Mouse (Mus musculus) heart, embryonic 12.5 days (tissue): ENCODE results near the gene Gm17606. TPM values are rescaled to one million over a fixed set of nuclear protein-coding genes. Genes with fewer than 3 reads are reported as not detected.

Experiments used
- ATAC-seq: fragments of 200-750 bp; cut with Nextera tagmentation; 2 replicates; pipeline ENCODE4 v1.8.0; 2017; ENCODE audit warnings: moderate TSS enrichment, moderate library complexity; ENCODE audit not compliant: insufficient number of reproducible peaks, low FRiP score
- H3K27ac ChIP-seq: fragments of 300-500 bp; sonication (generic); 2 replicates; pipeline ENCODE4 v1.5.1; 2016; ENCODE audit warnings: mild to moderate bottlenecking, moderate library complexity; ENCODE audit not compliant: poor library complexity, severe bottlenecking
- H3K27me3 ChIP-seq: fragments of 300-500 bp; sonication (generic); replicated peaks from 2 replicates; pipeline ENCODE4 v1.6.1; 2016; ENCODE audit warnings: mild to moderate bottlenecking, moderate library complexity
- H3K36me3 ChIP-seq: fragments of 300-500 bp; sonication (generic); 2 replicates; pipeline ENCODE4 v1.6.1; 2016; ENCODE audit warnings: mild to moderate bottlenecking, moderate library complexity
- H3K4me1 ChIP-seq: fragments of 300-500 bp; sonication (generic); replicated peaks from 2 replicates; pipeline ENCODE4 v1.6.1; 2016; ENCODE audit warnings: mild to moderate bottlenecking
- H3K4me2 ChIP-seq: fragments of 300-500 bp; sonication (generic); 2 replicates; pipeline ENCODE4 v1.6.1; 2016; ENCODE audit warnings: mild to moderate bottlenecking, moderate library complexity
- H3K4me3 ChIP-seq: fragments of 300-500 bp; sonication (generic); 2 replicates; pipeline ENCODE4 v1.5.1; 2016; ENCODE audit warnings: mild to moderate bottlenecking
- H3K9ac ChIP-seq: fragments of 300-500 bp; sonication (generic); 2 replicates; pipeline ENCODE4 v1.6.1; 2016; ENCODE audit warnings: mild to moderate bottlenecking, moderate library complexity
- H3K9me3 ChIP-seq: fragments of 300-500 bp; sonication (generic); replicated peaks from 2 replicates; pipeline ENCODE4 v1.6.1; 2016; ENCODE audit warnings: mild to moderate bottlenecking, moderate library complexity
- WGBS: fragments of 180-500 bp; shearing (Covaris S2); methylation state at CpG from one replicate; pipeline ENCODE4 v1.1.7; 2016; 5-methylcytosine and 5-hydroxymethylcytosine counted together
- microRNA counts: library from miRNA; unstranded; fragments of <30 nt; microRNA quantifications from one replicate; lab custom pipeline; 2017
- microRNA-seq: library from miRNA; unstranded; fragments of <30 nt; microRNA quantifications from one replicate; pipeline ENCODE4, GENCODE M21; 2017
- polyA plus RNA-seq: library from polyadenylated mRNA; unstranded; fragments of >200 nt; fragmentation: Nextera tagmentation; extraction: Ambion mirVana; gene quantifications from 2 replicates; pipeline ENCODE4 v1.2.1, GENCODE M21; 2016

Gm17606 gene
- polyA plus RNA-seq, 1 experiment from 2014 or later: not detected

- Histone ChIP-seq H3K4me2 (no peak overlapping the region), H3K36me3 (peaks cover 18% of the 10 kb centered on the region)
- 76% methylated on average over 4 of the region's 4 CpGs for WGBS
Measured at GRCm38 (mm10) chr14:54696752-54697151, 56.0 kb downstream of the Gm17606 start.

More at GRCm38 (mm10) chr14:54696752-54697151, 56.0 kb downstream of the Gm17606 start:
- no peak overlapping the region for H3K4me3 ChIP-seq
- no peak for ATAC-seq
- H3K4me1 ChIP-seq: peaks cover 11% of the 10 kb centered on the region; the same call in 1 of the 2 replicates
- H3K27ac ChIP-seq: no peak overlapping the region
- H3K9me3 ChIP-seq: no peaks in the 10 kb centered on the region
- no peak overlapping the region for H3K9ac ChIP-seq
- H3K27me3 ChIP-seq: 0 out of 2 replicates have a peak, but pooled peaks cover 4% of the 10 kb centered on the region

MicroRNAs encoded within 50 kb of the gene (microRNA counts, 519-probe panel; counts per million panel counts)
- not detected for microRNA mmu-miR-686 (lab: Ali Mortazavi, UCI)

Small RNA genes lying within 50 kb of the gene (microRNA-seq; reads per million reads assigned to microRNA genes)
- gene Mir686: not detected
- gene Mir6948: not detected

Other genes with a start within 250 kb of the Gm17606 start
- gene Slc7a7, start 223.2 kb upstream of the Gm17606 start, polyA plus RNA-seq: 8.0 and 8.3 TPM in 2 replicates
- gene Mrpl52, start 214.0 kb upstream of the Gm17606 start, polyA plus RNA-seq: 284 and 290 TPM in 2 replicates
- 127 and 129 TPM in 2 replicates for gene Mmp14, start 209.3 kb upstream of the Gm17606 start, polyA plus RNA-seq
- 50.3 and 55.8 TPM in 2 replicates for gene Lrp10, start 176.8 kb upstream of the Gm17606 start, polyA plus RNA-seq
- gene Rem2, start 164.9 kb upstream of the Gm17606 start, polyA plus RNA-seq: 1.9 and 2.4 TPM in 2 replicates
- gene Prmt5, start 123.4 kb upstream of the Gm17606 start, polyA plus RNA-seq: 63.5 and 65.0 TPM in 2 replicates
- 38.0 and 46.3 TPM in 2 replicates for gene Haus4, start 86.3 kb upstream of the Gm17606 start, polyA plus RNA-seq
- 39.5 and 40.7 TPM in 2 replicates for gene Ajuba, start 63.4 kb upstream of the Gm17606 start, polyA plus RNA-seq
- gene 4931414P19Rik, start 35.0 kb upstream of the Gm17606 start, polyA plus RNA-seq: 6.4 and 6.8 TPM in 2 replicates
- 300 and 308 TPM in 2 replicates for gene Psmb5, start 22.9 kb upstream of the Gm17606 start, polyA plus RNA-seq
- gene Psmb11, start 19.5 kb upstream of the Gm17606 start, polyA plus RNA-seq: not detected in 2 replicates
- gene Cdh24, start 412 bp downstream of the Gm17606 start, polyA plus RNA-seq: 3.1 and 3.3 TPM in 2 replicates
- 50.3 and 57.1 TPM in 2 replicates for gene 1700123O20Rik, start 45.3 kb downstream of the Gm17606 start, polyA plus RNA-seq
- gene Acin1, start 46.0 kb downstream of the Gm17606 start, polyA plus RNA-seq: 85.1 and 89.0 TPM in 2 replicates
- gene Gm29776, start 57.9 kb downstream of the Gm17606 start, polyA plus RNA-seq: 0.21 and 0.28 TPM in 2 replicates
- gene Cebpe, start 71.2 kb downstream of the Gm17606 start, polyA plus RNA-seq: not detected in 2 replicates
- gene Slc7a8, start 141.0 kb downstream of the Gm17606 start, polyA plus RNA-seq: 4.4 and 4.7 TPM in 2 replicates
- gene Rnf212b, start 173.2 kb downstream of the Gm17606 start, polyA plus RNA-seq: not detected in 2 replicates
- 7.4 and 10.4 TPM in 2 replicates for gene Homez, start 230.0 kb downstream of the Gm17606 start, polyA plus RNA-seq
- 0.62 and 0.79 TPM in 2 replicates for gene Ppp1r3e, start 236.6 kb downstream of the Gm17606 start, polyA plus RNA-seq
- 2.3 and 2.4 TPM in 2 replicates for gene Bcl2l2, start 242.4 kb downstream of the Gm17606 start, polyA plus RNA-seq
- not detected in 2 replicates for gene Gm20521, start 242.5 kb downstream of the Gm17606 start, polyA plus RNA-seq